Mouse (Mus musculus) ES-E14 (cell line): ENCODE results near the gene Acd. TPM values are rescaled to one million over a fixed set of nuclear protein-coding genes. Genes with fewer than 3 reads are reported as not detected.

Experiments used
- DNase-seq: peaks from one replicate; pipeline ENCODE4 v3.0.0-alpha.2; 2013; ENCODE audit warnings: low read depth, low spot score
- H3K27ac ChIP-seq: 2 replicates; pipeline ENCODE4 v1.5.1; 2012; ENCODE audit warnings: low read depth, mild to moderate bottlenecking, low read length, moderate library complexity, mixed read lengths; ENCODE audit not compliant: poor library complexity, insufficient read depth, severe bottlenecking
- H3K36me3 ChIP-seq: 2 replicates; pipeline ENCODE4 v1.6.1; 2012; ENCODE audit warnings: mild to moderate bottlenecking, low read length, moderate library complexity, mixed read lengths; ENCODE audit not compliant: control insufficient read depth, poor library complexity, insufficient read depth, severe bottlenecking
- H3K4me1 ChIP-seq, 2 experiments: fragments of 150-350 bp in 1 of 2; sonication (generic) in 1 of 2; 2 replicates each; pipeline ENCODE4 v1.6.1; 2012; ENCODE audit warnings: low read length in 2 of 2, mild to moderate bottlenecking in 1 of 2, mixed read lengths in 1 of 2; ENCODE audit not compliant: control insufficient read depth in 2 of 2, insufficient read depth in 2 of 2, poor library complexity in 1 of 2
- H3K4me3 ChIP-seq, 2 experiments: fragments of 150-350 bp in 1 of 2; sonication (generic) in 1 of 2; 2 replicates each; pipeline ENCODE4 v1.5.1; 2012; ENCODE audit warnings: low read length in 2 of 2, low read depth in 1 of 2, mild to moderate bottlenecking in 1 of 2, mixed read lengths in 1 of 2; ENCODE audit not compliant: insufficient read depth in 1 of 2, poor library complexity in 1 of 2, severe bottlenecking in 1 of 2
- H3K9ac ChIP-seq: 2 replicates; pipeline ENCODE4 v1.6.1; 2012; ENCODE audit warnings: low read depth, mild to moderate bottlenecking, low read length, mixed read lengths; ENCODE audit not compliant: poor library complexity, insufficient read depth, severe bottlenecking
- H3K9me3 ChIP-seq: fragments of 150-350 bp; sonication (generic); 2 replicates; pipeline ENCODE4 v1.6.1; 2012; ENCODE audit warnings: low read depth, mild to moderate bottlenecking, low read length; ENCODE audit not compliant: control insufficient read depth, insufficient read depth
- CHD2 ChIP-seq: IDR thresholded peaks from 2 replicates; pipeline ENCODE4 v1.6.1; 2014; ENCODE audit warnings: mild to moderate bottlenecking, low read depth, low read length, inconsistent platforms
- HCFC1 ChIP-seq: IDR thresholded peaks from 2 replicates; pipeline ENCODE4 v1.6.1; 2012; ENCODE audit warnings: low read length, inconsistent platforms, borderline replicate concordance; ENCODE audit not compliant: insufficient read depth
- MAFK ChIP-seq: IDR thresholded peaks from 2 replicates; pipeline ENCODE4 v1.6.1; 2014; ENCODE audit warnings: mild to moderate bottlenecking, low read depth, low read length, inconsistent platforms; ENCODE audit not compliant: insufficient read depth
- ZC3H11A ChIP-seq: IDR thresholded peaks from 2 replicates; pipeline ENCODE4 v1.6.1; 2012; ENCODE audit warnings: low read depth, mild to moderate bottlenecking, inconsistent platforms, low read length, borderline replicate concordance
- ZNF384 ChIP-seq: IDR thresholded peaks from 2 replicates; pipeline ENCODE4 v1.6.1; 2012; ENCODE audit warnings: low read depth, low read length, inconsistent platforms
- in situ Hi-C, 2 experiments: fragments of 600-800 bp; cut with MboI; formaldehyde crosslinking; loops; one replicate each; pipeline ENCODE4 v1.15.1; 2025; ENCODE audit warnings: low sequenced_read_pairs in 2 of 2, inconsistent platforms in 1 of 2; ENCODE audit not compliant: unreplicated experiment in 2 of 2
- total RNA-seq: library from RNA; depleted of rRNA; stranded (reverse); fragments of 300-350 nt; gene quantifications from 2 replicates; pipeline ENCODE4 v1.2.3, GENCODE M21; 2012

The Acd gene
- total RNA-seq, 1 experiment = 8.6 TPM

DNA sequence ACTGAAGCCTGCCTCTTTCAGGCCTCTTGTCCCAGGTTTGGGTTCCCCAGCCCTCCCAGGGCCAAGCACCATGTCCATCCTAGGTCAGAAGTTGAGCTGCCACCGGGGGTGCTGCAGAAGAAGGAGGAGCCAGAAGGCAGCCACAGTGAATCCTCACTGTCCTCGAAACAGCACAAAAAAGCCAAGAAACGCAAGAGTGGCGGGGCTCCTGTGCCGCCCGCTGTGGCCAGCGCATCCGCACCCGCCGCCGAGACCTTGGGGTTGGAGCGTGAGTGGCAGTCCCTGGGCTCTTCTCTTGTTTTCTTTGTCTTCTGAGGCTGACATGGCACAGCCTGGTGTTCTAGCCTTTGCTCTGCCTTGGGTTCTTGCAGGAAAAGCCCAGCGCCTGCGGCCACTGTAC is 8.4 kb upstream of the Acd start:
- no peak overlapping the region for H3K27ac ChIP-seq
- in situ Hi-C loops = no loop called here
- no peaks in the 10 kb centered on the region; the same call in 1 of the 2 replicates for H3K36me3 ChIP-seq
- peaks cover 3 to 12% of the 10 kb centered on the region in 2 experiments; a peak in 1 of 4 replicates for H3K4me1 ChIP-seq
- H3K9me3 ChIP-seq = no peaks in the 10 kb centered on the region
- no peak for DNase-seq
- H3K4me3 ChIP-seq = peak overlapping the region; percentile 43 to 45
- peak overlapping the region; percentile 29 for H3K9ac ChIP-seq
- TF ChIP-seq HCFC1 = no peak
- no peak for TF ChIP-seq ZC3H11A
- no peak for TF ChIP-seq MAFK
- TF ChIP-seq CHD2 = no peak
- TF ChIP-seq ZNF384 = no peak

- Histone ChIP-seq H3K27ac (no peak overlapping the region), H3K9me3 (no peaks in the 10 kb centered on the region), H3K36me3 (peaks cover 4% of the 10 kb centered on the region), H3K4me3 (no peak overlapping the region), H3K9ac (no peak overlapping the region), H3K4me1 (peaks cover 3 to 12% of the 10 kb centered on the region in 2 experiments; a peak in 1 of 4 replicates)
- TF ChIP-seq ZNF384 = no peak
- TF ChIP-seq CHD2 = no peak
- TF ChIP-seq ZC3H11A = no peak
- in situ Hi-C loops = no loop called here
- DNase-seq = no peak
Observed at GRCm38 (mm10) chr8:105708675-105709074, 7.8 kb upstream of the Acd start.

DNA sequence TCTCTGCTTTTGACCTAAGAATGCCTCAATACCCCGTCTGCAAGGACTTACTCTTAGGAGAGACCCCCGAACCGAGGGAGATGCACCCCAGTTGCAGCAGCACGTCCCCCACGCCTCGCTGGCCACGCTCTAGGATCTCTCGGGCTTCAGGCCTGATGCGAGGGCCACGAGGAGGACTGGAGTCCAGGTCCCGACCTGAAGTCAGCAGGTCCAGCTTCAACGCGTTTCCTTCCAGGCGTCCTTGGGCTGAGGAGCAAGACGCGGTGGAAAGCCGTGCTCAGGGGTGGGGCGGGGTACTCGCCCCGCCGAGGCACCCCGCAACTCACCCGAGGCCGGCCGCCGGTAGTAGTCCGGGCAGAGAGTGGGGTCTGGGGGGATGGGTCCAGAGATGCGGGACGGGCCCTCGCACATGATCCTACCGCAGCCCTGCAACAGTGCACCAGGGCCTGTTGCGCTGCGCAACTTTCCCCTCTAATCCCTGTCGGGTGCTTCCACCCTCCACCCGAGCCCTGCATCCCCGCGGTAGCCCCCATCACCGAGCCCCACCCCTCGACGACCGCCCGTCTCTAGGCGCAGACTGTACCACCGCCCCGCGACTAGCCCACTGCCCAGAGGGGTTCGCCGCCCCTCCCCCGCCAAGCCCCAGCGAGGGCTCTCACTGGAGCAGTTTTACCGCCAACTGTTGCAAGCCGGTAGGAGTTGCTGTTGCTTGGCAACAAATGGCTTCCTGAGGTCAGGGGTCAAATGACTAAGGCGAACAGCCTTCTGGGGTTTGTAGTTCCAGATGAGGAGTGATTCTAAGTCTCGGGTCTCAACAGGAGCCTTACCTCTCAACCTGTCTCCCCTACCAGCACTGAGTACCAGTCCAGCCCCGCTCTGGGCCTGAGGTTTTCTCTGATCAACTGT is 6.8 kb upstream of the Acd start, which contains the start of the genes 4933405L10Rik and Enkd1:
TSS of gene 4933405L10Rik (plus strand) at position 158 of the 906 bp plus-strand sequence.
TSS of gene Enkd1 (minus strand) at position 713 of the 906 bp plus-strand sequence.
- peaks cover 13% of the 10 kb centered on the region for H3K36me3 ChIP-seq
- no peaks in the 10 kb centered on the region for H3K9me3 ChIP-seq
- TF ChIP-seq ZNF384 = no peak
- TF ChIP-seq ZC3H11A = no peak
- peak; percentile 98 for TF ChIP-seq HCFC1
- TF ChIP-seq CHD2 = peak; percentile 95
- no peak for TF ChIP-seq MAFK
- in situ Hi-C loops = no loop called here
- peak within 1 kb of the TSS; percentile 87 for H3K9ac ChIP-seq
- DNase-seq = peak; percentile 87
- peak within 1 kb of the TSS; percentile 79 to 86 for H3K4me3 ChIP-seq
- H3K27ac ChIP-seq = 0 out of 2 replicates have a peak within 1 kb of the TSS, but pooled peaks have one; percentile 41
- peaks cover 3 to 13% of the 10 kb centered on the region in 2 experiments; a peak in 1 of 4 replicates for H3K4me1 ChIP-seq

GRCm38 (mm10) chr8:105706426-105706825 is 5.5 kb upstream of the Acd start:
- TF ChIP-seq HCFC1 (no peak), ZC3H11A (no peak), MAFK (no peak), ZNF384 (no peak), CHD2 (no peak)
- no peaks in the 10 kb centered on the region for H3K9me3 ChIP-seq
- in situ Hi-C loops = no loop called here
- no peak overlapping the region for H3K27ac ChIP-seq
- no peak for DNase-seq
- no peak overlapping the region for H3K4me3 ChIP-seq
- peaks cover 16% of the 10 kb centered on the region for H3K36me3 ChIP-seq
- H3K9ac ChIP-seq = no peak overlapping the region
- H3K4me1 ChIP-seq = peaks cover 3 to 18% of the 10 kb centered on the region in 2 experiments; a peak in 1 of 4 replicates
